Mouse (Mus musculus) gonadal fat pad, adult 2 months (tissue): ENCODE measurements around the gene Slc24a4. TPM values are rescaled to one million over a fixed set of nuclear protein-coding genes. Genes with fewer than 3 reads are reported as not detected.
"Not testable (repeated sequence)": the region's sequence is repeated elsewhere in the genome, so short reads cannot be mapped to it uniquely, and the experiment has no call there.

Experiments used
- DNase-seq: peaks from one replicate; pipeline ENCODE4 v3.0.0-alpha.2; 2012; ENCODE audit warnings: low read depth
- polyA plus RNA-seq: library from polyadenylated mRNA; depleted of rRNA; stranded (reverse); fragments of >200 nt; gene quantifications from 2 replicates; pipeline ENCODE4 v1.2.3, GENCODE M21; 2012

Gene Slc24a4
- polyA plus RNA-seq, 1 experiment, result 0.39 TPM

- no peak for DNase-seq
These were observed 121.8 kb downstream of the Slc24a4 start for GRCm38 (mm10) chr12:102250316-102250715.

- DNase-seq, result no peak
These were observed 122.5 kb downstream of the Slc24a4 start for GRCm38 (mm10) chr12:102251070-102251469.

GRCm38 (mm10) chr12:102251985-102252384 is 123.5 kb downstream of the Slc24a4 start:
- no peak for DNase-seq

- no peak for DNase-seq
These were observed 124.0 kb downstream of the Slc24a4 start for GRCm38 (mm10) chr12:102252525-102252924.

GRCm38 (mm10) chr12:102255012-102255411 is 126.5 kb downstream of the Slc24a4 start:
- DNase-seq, result no peak

GRCm38 (mm10) chr12:102258522-102259112 is 130.1 kb downstream of the Slc24a4 start:
- no peak for DNase-seq

- DNase-seq, result no peak
These were observed 133.4 kb downstream of the Slc24a4 start for GRCm38 (mm10) chr12:102261933-102262396.

- no peak for DNase-seq
These were observed 134.3 kb downstream of the Slc24a4 start for GRCm38 (mm10) chr12:102262809-102263208.

- DNase-seq, result no peak
These were observed 134.7 kb downstream of the Slc24a4 start for GRCm38 (mm10) chr12:102263249-102263648.

GRCm38 (mm10) chr12:102266433-102266832 is 137.9 kb downstream of the Slc24a4 start:
- DNase-seq, result no peak

- DNase-seq, result no peak
These were observed 140.6 kb downstream of the Slc24a4 start for GRCm38 (mm10) chr12:102269144-102269543.

- DNase-seq, result no peak
These were observed 142.4 kb downstream of the Slc24a4 start for GRCm38 (mm10) chr12:102270776-102271405.

GRCm38 (mm10) chr12:102271447-102271846 is 142.9 kb downstream of the Slc24a4 start:
- DNase-seq, result no peak

- DNase-seq, result peak; percentile 73
These were observed 147.4 kb downstream of the Slc24a4 start for GRCm38 (mm10) chr12:102275833-102276443.

- DNase-seq, result not testable (repeated sequence)
These were observed 151.8 kb downstream of the Slc24a4 start for GRCm38 (mm10) chr12:102280290-102280689.

- DNase-seq, result no peak
These were observed 152.5 kb downstream of the Slc24a4 start for GRCm38 (mm10) chr12:102280867-102281503.

GRCm38 (mm10) chr12:102282126-102282525 is 153.6 kb downstream of the Slc24a4 start:
- no peak for DNase-seq

GRCm38 (mm10) chr12:102282763-102283482 is 154.4 kb downstream of the Slc24a4 start, which contains the start of gene Rin3:
Gene Rin3, plus strand, starts transcription at chr12:102283048.
- no peak for DNase-seq

- DNase-seq, result no peak
These were observed 155.1 kb downstream of the Slc24a4 start for GRCm38 (mm10) chr12:102283483-102284266.

GRCm38 (mm10) chr12:102284267-102284610 is 155.7 kb downstream of the Slc24a4 start:
- no peak for DNase-seq

- no peak for DNase-seq
These were observed 156.2 kb downstream of the Slc24a4 start for GRCm38 (mm10) chr12:102284618-102285159.
